Mouse (Mus musculus) 3134 (cell line): ENCODE results near the gene 4930572O03Rik.
"Not testable (repeated sequence)": the region's sequence is repeated elsewhere in the genome, so short reads cannot be mapped to it uniquely, and the experiment has no call there.

Source experiments
- DNase-seq: peaks from one replicate; pipeline ENCODE4 v3.0.0-alpha.2; 2011; ENCODE audit warnings: low spot score; ENCODE audit not compliant: insufficient read length; ENCODE audit errors: extremely low read depth

Gene 4930572O03Rik

DNA sequence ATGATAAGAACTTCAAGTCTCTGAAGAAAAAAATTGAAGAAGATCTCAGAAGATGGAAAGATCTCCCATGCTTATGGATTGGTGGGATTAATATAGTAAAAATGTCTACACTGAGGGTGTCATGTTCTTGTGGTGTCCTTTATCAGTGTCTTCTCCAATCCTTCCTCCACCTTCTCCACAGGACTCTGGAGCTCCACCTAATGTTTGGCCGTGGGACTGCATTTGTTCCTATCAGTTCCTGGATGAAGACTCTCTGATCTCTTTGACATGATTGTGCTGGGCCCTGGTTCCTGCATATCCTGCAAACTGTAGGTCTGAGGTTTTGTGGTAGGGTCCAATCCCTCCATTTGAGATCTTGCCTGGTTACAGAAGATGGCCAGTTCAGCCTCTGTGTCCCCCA, 28.7 kb downstream of the 4930572O03Rik start:
- not testable (repeated sequence) for DNase-seq

DNA sequence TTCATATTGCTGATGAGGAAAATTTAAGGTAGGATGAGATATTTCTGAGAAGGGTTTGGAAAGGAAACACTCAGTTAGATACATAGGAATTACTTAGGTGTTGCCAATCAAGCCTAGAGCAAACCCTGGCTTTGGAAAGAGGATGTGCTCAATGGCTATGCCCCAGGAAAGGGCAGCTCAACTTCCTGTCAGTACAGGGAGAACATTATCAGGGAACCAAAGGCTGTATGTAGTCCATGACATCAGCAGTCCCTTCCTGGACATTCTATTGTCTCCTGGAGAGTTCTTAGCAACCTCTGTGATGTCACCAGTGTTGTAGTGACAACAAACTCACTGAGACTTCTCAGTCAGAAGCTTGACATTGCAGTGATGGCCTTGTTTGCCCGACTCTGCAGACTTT, 38.1 kb downstream of the 4930572O03Rik start, which contains the start of gene Speer4d:
Gene Speer4d (plus strand): TSS at position 301 of the 400 bp plus-strand sequence.
- DNase-seq: not testable (repeated sequence)

DNA sequence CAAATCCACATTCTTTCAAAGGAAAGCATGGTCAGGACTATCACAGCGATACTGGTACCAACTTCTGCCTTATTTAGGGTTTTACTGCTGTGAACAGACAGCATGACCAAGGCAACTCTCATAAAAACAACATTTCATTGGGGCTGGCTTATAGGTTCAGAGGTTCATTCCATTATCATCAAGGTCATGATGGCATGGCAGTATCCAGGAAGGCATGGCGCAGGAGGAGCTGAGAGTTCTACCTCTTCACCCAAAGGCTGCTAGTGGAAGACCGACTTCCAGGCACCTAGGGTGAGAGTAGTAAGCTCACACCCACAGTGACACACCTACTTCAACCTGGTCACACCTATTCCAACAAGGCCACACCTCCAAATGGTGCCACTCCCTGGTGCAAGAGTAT, 40.7 kb downstream of the 4930572O03Rik start:
- not testable (repeated sequence) for DNase-seq

DNA sequence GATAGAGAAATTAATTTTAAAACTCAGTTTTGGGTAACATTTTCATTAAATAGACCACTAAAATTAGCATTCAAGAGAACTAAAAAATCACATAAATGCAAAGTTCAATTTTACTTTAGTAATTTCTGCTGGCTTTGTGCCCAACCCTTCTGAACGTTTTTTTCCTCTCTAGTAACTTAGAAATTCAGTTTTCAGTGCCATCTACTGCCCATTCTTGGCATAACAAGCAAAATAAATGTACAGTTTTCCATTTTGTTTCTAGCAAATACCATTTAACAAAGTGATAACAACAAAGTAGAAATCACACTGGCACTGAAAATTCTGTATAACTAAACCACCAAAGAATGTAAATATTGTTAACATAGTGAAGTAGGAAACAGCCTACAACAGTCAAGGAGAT, 46.2 kb downstream of the 4930572O03Rik start:
- not testable (repeated sequence) for DNase-seq

DNA sequence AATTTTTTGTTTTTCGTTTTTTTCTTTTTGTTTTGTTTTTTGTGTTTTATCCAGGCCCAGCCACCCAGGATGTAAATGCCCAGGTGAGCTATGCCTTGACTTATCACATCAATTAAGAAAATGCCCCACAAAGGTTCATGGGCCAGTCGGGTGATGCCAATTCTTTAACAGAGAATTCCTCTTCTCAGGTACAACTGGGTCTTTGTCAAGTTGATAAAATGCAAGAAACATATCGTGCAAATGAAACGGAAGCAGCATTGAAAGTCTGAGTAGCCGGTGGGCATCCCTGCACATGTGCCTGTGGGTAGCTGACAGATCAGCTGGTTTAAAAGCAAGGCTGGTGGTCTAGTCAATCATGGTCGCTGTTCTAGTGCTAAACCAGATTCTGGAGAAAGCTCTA, 50.2 kb downstream of the 4930572O03Rik start:
- DNase-seq: not testable (repeated sequence)

GRCm38 (mm10) chr5:15603585-15603984, 53.3 kb downstream of the 4930572O03Rik start:
- not testable (repeated sequence) for DNase-seq

DNA sequence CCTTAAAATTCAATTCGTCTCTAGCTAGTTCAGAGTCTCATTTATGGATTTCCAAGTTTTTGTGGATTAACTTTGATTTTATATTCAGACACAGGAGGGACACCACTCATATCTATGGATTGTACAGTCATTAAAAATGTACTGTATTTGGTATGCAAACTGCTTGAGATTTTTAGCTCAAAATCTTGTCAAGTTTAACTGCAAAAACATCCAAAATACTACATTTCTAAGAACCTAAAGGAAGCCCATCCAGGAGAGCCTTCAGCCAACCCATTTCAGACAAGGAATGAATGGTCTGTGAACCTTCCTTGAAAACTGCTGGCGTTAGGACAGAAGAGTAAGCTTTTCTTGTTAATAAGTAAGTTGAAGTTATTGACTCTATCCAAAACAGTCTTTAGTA, 53.9 kb downstream of the 4930572O03Rik start:
- not testable (repeated sequence) for DNase-seq

DNA sequence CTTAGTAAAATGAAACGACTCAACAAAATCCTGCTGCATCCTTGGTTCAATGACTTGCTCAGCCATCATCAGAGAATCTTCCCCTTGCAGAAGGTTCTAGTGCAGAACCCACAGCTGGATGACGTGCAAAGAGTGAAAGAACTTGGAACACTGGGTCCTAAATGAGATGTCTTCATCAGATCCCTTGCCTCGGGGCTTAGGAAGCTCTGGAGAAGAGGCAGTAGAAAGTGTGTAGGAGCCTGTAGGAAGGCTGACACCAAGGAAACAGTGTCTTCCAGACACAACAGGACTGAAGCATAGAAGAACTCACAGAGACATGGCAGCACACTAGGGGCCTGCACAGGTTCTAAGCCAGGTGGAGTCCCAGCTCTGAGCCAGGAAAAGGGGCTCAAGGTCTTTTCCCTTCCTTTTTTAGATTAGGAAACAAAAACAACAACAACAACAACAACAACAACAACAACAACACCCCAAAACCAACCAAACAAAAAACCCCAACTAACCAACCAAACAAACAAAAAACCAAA, 54.4 kb downstream of the 4930572O03Rik start:
- DNase-seq: peak; percentile 1
